Mouse (Mus musculus): Measurements from ENCODE around the gene Gm3633.
"Not testable (repeated sequence)": the region's sequence is repeated elsewhere in the genome, so short reads cannot be mapped to it uniquely, and the experiment has no call there.

Gm3633 gene

DNA sequence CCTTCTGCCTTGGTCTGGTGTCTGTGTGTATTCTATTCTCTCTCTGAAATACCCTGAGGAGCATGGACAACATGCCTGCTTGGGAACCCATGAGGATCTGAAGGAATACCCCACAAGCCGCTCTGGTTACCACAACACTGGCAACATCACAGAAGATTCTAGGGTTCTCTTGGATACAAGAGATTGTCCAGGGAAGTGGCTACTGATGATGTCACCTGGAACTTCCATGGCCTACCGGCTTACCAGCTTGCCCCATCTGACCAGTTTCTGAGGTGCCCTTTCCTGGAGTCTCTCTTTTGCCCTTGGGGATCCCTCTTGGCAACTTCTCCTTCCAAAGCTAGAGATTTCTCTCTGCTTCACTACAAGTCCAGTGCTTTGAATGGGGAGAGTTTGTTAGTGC is at the start of gene Gm3633:
Gene Gm3633 (minus strand): TSS at position 101 of the 400 bp plus-strand sequence.
- DNase-seq (ENCODE audit: low spot score): not testable (repeated sequence)

DNA sequence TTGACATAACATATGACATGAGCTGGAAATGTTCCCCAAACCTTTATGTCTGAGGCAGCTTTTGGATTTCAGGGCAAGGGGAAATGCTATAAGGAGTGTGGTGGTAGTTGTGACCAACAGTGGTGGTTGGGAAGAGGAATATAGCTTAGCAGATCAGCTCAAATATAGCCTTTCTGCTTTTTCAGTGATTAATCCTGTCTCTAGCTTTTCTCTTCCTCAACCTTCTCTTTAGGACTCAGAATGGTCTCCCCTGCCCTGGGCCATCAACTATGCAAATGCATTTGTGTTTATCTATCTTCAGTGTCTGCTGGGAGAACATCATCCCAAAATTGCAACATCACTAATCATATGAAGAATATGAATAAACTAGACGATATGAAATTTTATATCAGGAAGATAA is 13.9 kb upstream of the Gm3633 start, which contains the start of gene Gm10378:
Gene Gm10378 (plus strand): TSS at position 301 of the 400 bp plus-strand sequence.
- not testable (repeated sequence) for DNase-seq (ENCODE audit: low spot score)

DNA sequence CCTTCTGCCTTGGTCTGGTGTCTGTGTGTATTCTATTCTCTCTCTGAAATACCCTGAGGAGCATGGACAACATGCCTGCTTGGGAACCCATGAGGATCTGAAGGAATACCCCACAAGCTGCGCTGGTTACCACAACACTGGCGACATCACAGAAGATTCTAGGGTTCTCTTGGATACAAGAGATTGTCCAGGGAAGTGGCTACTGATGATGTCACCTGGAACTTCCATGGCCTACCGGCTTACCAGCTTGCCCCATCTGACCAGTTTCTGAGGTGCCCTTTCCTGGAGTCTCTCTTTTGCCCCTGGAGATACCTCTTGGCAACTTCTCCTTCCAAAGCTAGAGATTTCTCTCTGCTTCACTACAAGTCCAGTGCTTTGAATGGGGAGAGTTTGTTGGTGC is 41.9 kb downstream of the Gm3633 start, which contains the start of gene Gm17124:
Gene Gm17124 (minus strand): TSS at position 101 of the 400 bp plus-strand sequence.
- not testable (repeated sequence) for DNase-seq (ENCODE audit: low spot score)
